ENCODE assay signal across 21 mouse cellular contexts in the genomic region with DNA sequence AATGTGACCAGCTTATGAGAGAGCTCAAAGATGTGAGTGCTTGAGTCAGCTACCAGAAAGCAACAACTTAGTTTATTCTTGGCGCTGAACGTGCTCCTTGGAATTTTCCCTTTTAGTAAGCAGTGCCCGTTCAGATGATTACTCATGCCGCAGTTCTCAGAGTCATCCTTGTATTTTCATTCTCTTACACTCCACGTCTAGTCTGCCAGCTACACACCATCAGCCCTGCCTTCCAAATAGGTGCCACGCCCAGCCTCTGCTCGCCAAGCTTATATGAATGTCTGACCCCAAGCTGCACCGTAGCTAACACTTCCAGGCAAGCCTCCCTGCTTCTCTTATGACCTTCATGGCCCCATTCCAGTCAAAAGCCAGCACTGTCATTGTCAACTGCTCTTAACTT.
DNase-seq lines count a peak whose midpoint lies in the region; ATAC-seq and TF ChIP-seq lines count a peak whose summit lies in the region.
"Had no signal": no experiment of that assay in that cellular context is flagged by ENCODE, and none has a peak within 500 bp of the region (broad histone marks: within the 10 kb centered on the region; RNA-seq: fewer than 3 reads in every experiment).

No protein-coding gene starts in this region.

- no peak overlapping the region for H3K27ac ChIP-seq in midbrain, embryonic 13.5 days
- H3K27ac ChIP-seq: embryonic facial prominence, embryonic 12.5 days; heart, adult 2 months; layer of hippocampus, adult 2 months; liver, embryonic 14.5 days; stomach, embryonic 15.5 days had no signal

- H3K9me3 ChIP-seq in midbrain, embryonic 13.5 days: 0 out of 2 replicates have a peak, but pooled peaks cover 5% of the 10 kb centered on the region
- H3K9me3 ChIP-seq: stomach, embryonic 15.5 days had no signal

- no peak overlapping the region for H3K4me2 ChIP-seq in midbrain, embryonic 13.5 days (replicated peaks)
- H3K4me2 ChIP-seq: embryonic facial prominence, embryonic 12.5 days; stomach, embryonic 15.5 days had no signal

- H3K4me3 ChIP-seq in lung, adult 2 months (replicated peaks; ENCODE audit: extremely low read depth, low read depth, low read length): no peak overlapping the region
- H3K4me3 ChIP-seq in midbrain, embryonic 13.5 days (replicated peaks): no peak overlapping the region
- H3K4me3 ChIP-seq: embryonic facial prominence, embryonic 12.5 days; heart, adult 2 months; layer of hippocampus, adult 2 months; stomach, embryonic 15.5 days had no signal

- no peaks in the 10 kb centered on the region for H3K27me3 ChIP-seq in midbrain, embryonic 13.5 days
- H3K27me3 ChIP-seq: embryonic facial prominence, embryonic 12.5 days; stomach, embryonic 15.5 days had no signal

- no peak for TF ChIP-seq CTCF in lung, adult 2 months (IDR thresholded peaks at IDR 0.05; ENCODE audit: insufficient read depth, low read length)

- no peak overlapping the region for H3K9ac ChIP-seq in midbrain, embryonic 13.5 days (replicated peaks)
- H3K9ac ChIP-seq: embryonic facial prominence, embryonic 12.5 days; forebrain, postnatal 0 days; liver, embryonic 14.5 days; stomach, embryonic 15.5 days had no signal

- TF ChIP-seq POLR2A in lung, adult 2 months (IDR thresholded peaks at IDR 0.05; ENCODE audit: borderline replicate concordance, extremely low read depth, low read depth, low read length): no peak

- peaks cover 9% of the 10 kb centered on the region for H3K4me1 ChIP-seq in lung, adult 2 months (ENCODE audit: control insufficient read depth, insufficient read depth, low read length)
- no peaks in the 10 kb centered on the region for H3K4me1 ChIP-seq in midbrain, embryonic 13.5 days (replicated peaks)
- H3K4me1 ChIP-seq: embryonic facial prominence, embryonic 12.5 days; stomach, embryonic 15.5 days had no signal

- WGBS in lung, adult 2 months: 50% methylated on average over 8 of the region's 8 CpGs
- 86% methylated on average over 8 of the region's 8 CpGs for WGBS in midbrain, embryonic 13.5 days

- ATAC-seq in midbrain, embryonic 13.5 days: no peak
- ATAC-seq: forebrain, postnatal 0 days had no signal

- 0 out of 2 replicates have a peak, but pooled peaks cover 5% of the 10 kb centered on the region for H3K36me3 ChIP-seq in midbrain, embryonic 13.5 days
- H3K36me3 ChIP-seq: embryonic facial prominence, embryonic 12.5 days; stomach, embryonic 15.5 days had no signal

- peak; percentile 7 for DNase-seq in adrenal gland, adult 2 months
- DNase-seq in adrenal gland, postnatal 10 days: no peak
- peak; percentile 8 to 15 for DNase-seq in lung, adult 18-20 months
- no peak for DNase-seq in lung, adult 2 months
- DNase-seq in ZHBTc4 (ENCODE audit: low read depth, low spot score): peak; percentile 55
- DNase-seq in lung, postnatal 36 days: peak; percentile 40
- no peak for DNase-seq in ovary, postnatal 10 days (ENCODE audit: low spot score)
- DNase-seq: cerebellum, adult 2 months; forebrain, postnatal 0 days; gastrocnemius, postnatal 14 days; heart, adult 2 months; kidney, adult 2 months; kidney, postnatal 14 days; layer of hippocampus, postnatal 36 days; spleen, adult 18-20 months; thymus, adult 2 months had no signal

Comparison
In these comparisons a context has a peak if more than half of its experiments do, and no peak if none do; other contexts are left out.
1. DNase-seq: peak in adrenal gland, adult 2 months (single experiment), lung, adult 18-20 months (2 of 2), ZHBTc4 (single experiment) and lung, postnatal 36 days (single experiment); none in adrenal gland, postnatal 10 days (single experiment), lung, adult 2 months (single experiment) and ovary, postnatal 10 days (single experiment).